Mouse (Mus musculus): Measurements from ENCODE around the gene Agtrap. TPM values are rescaled to one million over a fixed set of nuclear protein-coding genes. Genes with fewer than 3 reads are reported as not detected.

Gene Agtrap
- polyA plus RNA-seq, 1 experiment from 2014 or later, result 14.2 TPM

DNA sequence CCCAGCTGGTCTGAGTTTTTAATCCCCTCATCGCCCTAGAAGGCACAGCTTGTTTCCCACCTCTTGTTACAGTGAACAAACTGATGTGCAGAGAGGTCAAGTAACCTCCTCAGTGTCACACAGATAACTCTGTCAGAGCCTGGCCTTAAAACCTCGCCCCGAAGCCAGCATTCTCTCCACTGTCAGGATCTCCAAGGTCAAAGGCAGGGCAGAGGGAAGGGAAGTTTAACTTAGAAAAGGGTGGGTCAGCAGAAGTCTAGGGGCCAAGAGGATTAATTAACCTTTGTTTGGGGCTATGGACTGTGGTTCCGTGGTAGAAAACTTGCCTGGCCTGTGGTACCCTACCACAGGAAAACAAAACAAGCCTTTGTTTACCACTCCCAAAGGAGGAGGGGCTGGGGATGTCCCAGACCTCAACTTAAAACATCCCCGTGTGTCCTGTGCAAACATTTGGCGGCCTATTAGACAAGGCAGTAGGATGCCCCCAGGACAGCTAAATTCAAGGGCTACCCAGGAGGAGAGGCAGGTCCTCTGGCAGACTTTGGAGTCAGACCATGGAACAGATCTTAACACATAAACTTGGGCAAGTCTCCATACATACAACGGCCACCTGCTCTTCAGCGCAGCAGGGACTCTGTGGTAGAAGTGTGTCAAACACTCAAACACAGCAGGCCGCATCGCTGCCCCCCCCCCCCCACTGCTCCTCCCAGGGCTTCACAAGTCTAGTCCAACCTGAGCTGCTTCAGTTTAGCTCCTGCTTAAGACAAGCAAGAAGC, 2.5 kb downstream of the Agtrap start:
- H3K4me2 ChIP-seq (replicated peaks), result no peak overlapping the region
- H3K4me3 ChIP-seq (replicated peaks), result no peak overlapping the region
- ATAC-seq (ENCODE audit: insufficient number of reproducible peaks, low FRiP score, low TSS enrichment, low read depth), result no peak
- H3K9ac ChIP-seq, result no peak overlapping the region
- no peaks in the 10 kb centered on the region for H3K9me3 ChIP-seq (replicated peaks)
- peaks cover 47% of the 10 kb centered on the region for H3K4me1 ChIP-seq
- peaks cover 15% of the 10 kb centered on the region for H3K36me3 ChIP-seq
- no peaks in the 10 kb centered on the region for H3K27me3 ChIP-seq
- H3K27ac ChIP-seq (replicated peaks), result no peak overlapping the region
- WGBS, result 40% methylated on average over 10 of the region's 10 CpGs

DNA sequence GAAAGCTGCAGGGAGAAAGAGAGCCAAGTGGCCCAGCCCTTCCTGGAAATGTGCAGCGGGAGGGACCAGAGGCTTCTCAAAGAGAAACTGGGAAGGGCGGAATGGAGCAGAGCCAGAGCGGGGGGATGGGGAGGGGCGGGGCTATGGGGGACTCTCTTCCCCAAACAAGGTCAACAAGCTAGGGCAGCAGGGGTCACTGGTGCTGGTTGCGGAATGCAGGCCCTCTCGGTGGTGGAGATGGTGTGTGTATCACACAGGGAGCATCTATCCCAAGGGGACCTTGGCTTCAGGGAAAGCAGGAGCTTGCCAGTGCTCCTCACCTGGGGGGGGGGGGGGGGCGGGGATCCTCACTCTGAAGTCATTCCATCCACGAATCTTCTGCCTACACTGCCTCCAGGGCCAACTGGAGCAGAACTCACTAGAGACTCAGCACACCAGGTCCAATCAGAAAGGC, 3.5 kb downstream of the Agtrap start:
- peaks cover 22% of the 10 kb centered on the region for H3K36me3 ChIP-seq
- H3K4me3 ChIP-seq (replicated peaks), result no peak overlapping the region
- no peaks in the 10 kb centered on the region for H3K27me3 ChIP-seq
- 16% methylated on average over 8 of the region's 8 CpGs for WGBS
- H3K27ac ChIP-seq (replicated peaks), result no peak overlapping the region
- H3K4me1 ChIP-seq, result peaks cover 47% of the 10 kb centered on the region
- no peak overlapping the region for H3K4me2 ChIP-seq (replicated peaks)
- H3K9me3 ChIP-seq (replicated peaks), result no peaks in the 10 kb centered on the region
- no peak for ATAC-seq (ENCODE audit: insufficient number of reproducible peaks, low FRiP score, low TSS enrichment, low read depth)
- no peak overlapping the region for H3K9ac ChIP-seq

DNA sequence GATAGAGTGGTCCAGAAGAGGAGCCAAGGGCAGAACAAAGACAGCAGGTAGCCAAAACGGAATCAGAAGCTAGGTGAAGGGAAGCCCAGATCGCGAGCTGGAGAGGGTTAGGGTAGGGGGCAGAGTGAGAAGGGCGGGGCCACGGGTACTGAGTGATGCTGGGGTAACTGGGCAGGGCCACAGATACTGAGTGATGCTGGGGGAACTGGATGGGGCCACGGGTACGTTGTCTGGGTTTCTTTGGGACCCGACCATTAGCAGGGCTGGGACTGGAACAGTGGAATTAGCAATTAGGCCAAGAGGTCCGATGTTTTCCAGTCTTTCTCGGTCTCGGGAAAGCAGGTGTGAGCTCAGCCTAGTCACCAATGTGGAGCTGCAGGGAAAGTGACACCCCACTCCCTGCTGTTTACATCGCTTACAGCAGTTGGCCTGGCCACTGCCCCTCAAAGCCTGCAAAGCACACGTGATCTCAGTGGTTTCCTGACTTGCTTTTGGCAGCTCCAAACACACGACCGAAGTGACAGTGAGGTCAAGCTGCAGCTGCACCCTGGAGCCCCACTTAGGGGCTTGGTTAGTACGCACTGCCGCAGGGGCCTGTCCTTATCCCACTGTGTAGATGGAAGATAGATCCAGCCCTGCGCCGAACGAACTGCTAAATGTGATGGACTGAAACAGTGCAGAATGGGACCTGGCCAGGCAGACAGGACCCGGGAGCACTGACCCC, 4.5 kb downstream of the Agtrap start:
- no peak overlapping the region for H3K4me3 ChIP-seq (replicated peaks)
- no peaks in the 10 kb centered on the region for H3K27me3 ChIP-seq
- peaks cover 22% of the 10 kb centered on the region for H3K36me3 ChIP-seq
- peaks cover 46% of the 10 kb centered on the region for H3K4me1 ChIP-seq
- ATAC-seq (ENCODE audit: insufficient number of reproducible peaks, low FRiP score, low TSS enrichment, low read depth), result no peak
- no peaks in the 10 kb centered on the region for H3K9me3 ChIP-seq (replicated peaks)
- no peak overlapping the region; the same call in 1 of the 2 replicates for H3K27ac ChIP-seq (replicated peaks)
- H3K4me2 ChIP-seq (replicated peaks), result no peak overlapping the region
- H3K9ac ChIP-seq, result no peak overlapping the region
- WGBS, result 58% methylated on average over 21 of the region's 21 CpGs

DNA sequence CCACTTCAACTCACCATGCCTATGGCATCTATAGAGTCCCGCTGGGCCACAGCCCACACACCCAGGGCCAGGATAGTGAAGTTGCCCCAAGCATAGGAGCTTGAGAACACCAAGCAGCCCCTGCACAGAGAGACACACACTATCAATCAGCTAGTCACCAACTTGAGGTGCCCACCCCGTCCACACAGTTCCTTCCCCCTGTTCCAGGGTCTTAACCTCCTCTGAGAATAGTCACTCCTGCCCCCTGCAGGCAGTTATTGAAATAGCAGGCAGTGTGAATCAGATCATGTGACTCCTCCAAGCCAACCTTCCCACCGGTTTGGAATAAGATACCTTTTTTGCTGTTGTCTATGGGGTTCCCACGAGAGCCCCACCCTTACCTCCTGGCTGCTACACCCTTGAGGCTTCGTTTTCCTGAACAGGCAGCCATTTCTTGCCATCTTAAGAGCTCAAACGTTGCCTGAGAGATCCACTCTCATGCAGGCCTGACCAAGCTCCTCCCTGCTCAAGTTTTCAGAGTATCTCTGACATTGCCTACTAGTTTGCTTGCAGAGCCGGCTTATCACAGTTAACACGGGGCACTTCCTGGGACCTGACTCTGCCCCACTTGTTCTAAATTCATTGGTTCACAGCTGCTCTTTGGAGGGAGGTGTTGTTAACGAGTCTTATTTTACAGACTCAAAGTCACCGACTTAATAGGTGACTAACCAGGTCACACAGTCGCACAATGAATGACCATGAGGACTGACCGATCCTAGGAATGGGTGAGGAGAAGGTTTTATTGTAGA, 5.4 kb downstream of the Agtrap start:
- Histone ChIP-seq H3K4me3 (replicated peaks) (no peak overlapping the region), H3K4me1 (peaks cover 39% of the 10 kb centered on the region), H3K27ac (replicated peaks) (no peak overlapping the region), H3K4me2 (replicated peaks) (no peak overlapping the region), H3K9me3 (replicated peaks) (no peaks in the 10 kb centered on the region), H3K36me3 (peaks cover 22% of the 10 kb centered on the region), H3K27me3 (no peaks in the 10 kb centered on the region), H3K9ac (no peak overlapping the region)
- ATAC-seq (ENCODE audit: insufficient number of reproducible peaks, low FRiP score, low TSS enrichment, low read depth), result no peak; the same call in 1 of the 2 replicates
- WGBS, result 52% methylated on average over 12 of the region's 12 CpGs

DNA sequence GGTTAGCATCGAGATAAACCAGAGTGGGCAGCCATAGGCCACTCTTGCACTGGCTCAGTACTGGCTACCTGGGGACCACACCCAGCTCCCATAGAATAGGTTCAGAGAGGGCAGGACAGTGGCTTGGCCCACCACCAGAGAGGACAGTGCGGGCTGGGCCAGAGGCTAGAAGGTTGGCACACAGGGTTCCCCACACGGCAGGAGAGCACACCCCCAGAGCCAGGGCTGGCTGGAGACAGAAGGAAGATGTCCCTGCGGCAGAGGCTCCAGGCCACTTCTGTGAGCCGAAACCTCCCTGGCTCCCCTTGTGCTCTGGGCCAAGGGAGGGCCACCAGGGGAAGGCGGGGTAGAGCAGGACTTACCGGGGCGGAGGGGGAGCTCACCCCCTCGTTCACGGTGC, 6.6 kb downstream of the Agtrap start:
- H3K27ac ChIP-seq (replicated peaks), result no peak overlapping the region
- H3K4me2 ChIP-seq (replicated peaks), result no peak overlapping the region
- peaks cover 22% of the 10 kb centered on the region for H3K36me3 ChIP-seq
- H3K27me3 ChIP-seq, result no peaks in the 10 kb centered on the region
- WGBS, result 88% methylated on average over 10 of the region's 10 CpGs
- H3K9me3 ChIP-seq (replicated peaks), result no peaks in the 10 kb centered on the region
- H3K4me3 ChIP-seq (replicated peaks), result no peak overlapping the region
- H3K4me1 ChIP-seq, result peaks cover 27% of the 10 kb centered on the region
- no peak overlapping the region for H3K9ac ChIP-seq
- no peak for ATAC-seq (ENCODE audit: insufficient number of reproducible peaks, low FRiP score, low TSS enrichment, low read depth)

DNA sequence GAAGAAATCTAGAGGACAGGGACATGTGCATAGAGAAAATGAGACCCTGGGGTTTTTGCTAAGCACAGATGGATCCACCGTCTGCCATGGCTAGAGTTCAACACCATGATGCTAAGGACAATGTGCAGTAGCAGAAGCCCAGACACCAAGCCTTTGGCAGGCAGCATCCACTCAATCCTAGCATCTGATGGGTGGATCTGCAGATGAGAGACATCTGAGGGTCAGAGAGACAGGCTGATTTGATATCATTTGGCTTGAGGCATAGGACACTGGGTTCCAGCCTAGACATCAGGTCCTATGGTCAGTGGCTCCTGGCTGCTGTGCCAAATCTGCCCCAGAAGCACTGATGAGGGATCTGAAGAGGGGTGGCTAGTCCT, 7.2 kb downstream of the Agtrap start:
- Histone ChIP-seq H3K36me3 (peaks cover 22% of the 10 kb centered on the region), H3K4me2 (replicated peaks) (no peak overlapping the region), H3K27me3 (no peaks in the 10 kb centered on the region), H3K9me3 (replicated peaks) (no peaks in the 10 kb centered on the region), H3K4me3 (replicated peaks) (no peak overlapping the region), H3K4me1 (peaks cover 23% of the 10 kb centered on the region), H3K27ac (replicated peaks) (no peak overlapping the region), H3K9ac (no peak overlapping the region)
- ATAC-seq (ENCODE audit: insufficient number of reproducible peaks, low FRiP score, low TSS enrichment, low read depth), result no peak
- 75% methylated on average over 1 of the region's 1 CpGs for whole genome bisulfite sequencing

- Histone ChIP-seq H3K4me3 (replicated peaks) (no peak overlapping the region), H3K27me3 (no peaks in the 10 kb centered on the region), H3K36me3 (peaks cover 22% of the 10 kb centered on the region), H3K9ac (no peak overlapping the region), H3K27ac (replicated peaks) (no peak overlapping the region), H3K9me3 (replicated peaks) (no peaks in the 10 kb centered on the region), H3K4me2 (replicated peaks) (no peak overlapping the region), H3K4me1 (peaks cover 21% of the 10 kb centered on the region)
- no peak for ATAC-seq (ENCODE audit: insufficient number of reproducible peaks, low FRiP score, low TSS enrichment, low read depth)
- WGBS, result 86% methylated on average over 8 of the region's 8 CpGs
Observed at GRCm38 (mm10) chr4:148079944-148080596, 7.8 kb downstream of the Agtrap start.

- no peak for ATAC-seq (ENCODE audit: insufficient number of reproducible peaks, low FRiP score, low TSS enrichment, low read depth)
Observed at GRCm38 (mm10) chr4:148079212-148079611, 8.6 kb downstream of the Agtrap start.

DNA sequence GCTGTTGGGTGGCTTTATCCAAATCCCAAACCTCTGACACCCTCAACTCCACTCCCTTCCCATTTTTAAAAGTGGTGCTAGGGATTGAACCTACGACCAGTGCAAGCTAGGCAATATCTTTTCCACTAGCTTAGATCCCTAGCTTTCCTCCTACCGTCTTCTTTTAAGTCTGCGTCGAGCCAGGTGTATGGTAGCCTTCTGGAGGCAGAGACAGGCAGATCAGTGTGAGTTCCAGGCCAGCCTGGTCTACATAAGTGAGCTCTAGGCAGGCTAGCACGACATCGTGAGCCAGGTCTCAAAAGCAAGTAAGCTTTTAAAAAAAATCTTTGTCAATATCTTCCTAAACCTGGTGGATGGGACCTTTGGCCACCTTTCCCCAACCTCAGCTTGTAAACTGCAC, 11.9 kb downstream of the Agtrap start:
- no peak for ATAC-seq (ENCODE audit: insufficient number of reproducible peaks, low FRiP score, low TSS enrichment, low read depth)
- Histone ChIP-seq H3K9ac (no peak overlapping the region), H3K4me2 (replicated peaks) (no peak overlapping the region), H3K27ac (replicated peaks) (no peak overlapping the region), H3K9me3 (replicated peaks) (no peaks in the 10 kb centered on the region), H3K27me3 (no peaks in the 10 kb centered on the region), H3K36me3 (peaks cover 13% of the 10 kb centered on the region), H3K4me1 (peaks cover 6% of the 10 kb centered on the region; the same call in 1 of the 2 replicates), H3K4me3 (replicated peaks) (no peak overlapping the region)
- WGBS, result 84% methylated on average over 6 of the region's 6 CpGs

More at GRCm38 (mm10) chr4:148079212-148079611, 8.6 kb downstream of the Agtrap start:
- no peak overlapping the region for H3K27ac ChIP-seq (replicated peaks)
- H3K9ac ChIP-seq, result no peak overlapping the region
- H3K9me3 ChIP-seq (replicated peaks), result no peaks in the 10 kb centered on the region
- peaks cover 22% of the 10 kb centered on the region for H3K36me3 ChIP-seq
- 63% methylated on average over 6 of the region's 6 CpGs for WGBS
- no peak overlapping the region for H3K4me3 ChIP-seq (replicated peaks)
- H3K4me2 ChIP-seq (replicated peaks), result no peak overlapping the region
- peaks cover 16% of the 10 kb centered on the region for H3K4me1 ChIP-seq
- no peaks in the 10 kb centered on the region for H3K27me3 ChIP-seq

DNA sequence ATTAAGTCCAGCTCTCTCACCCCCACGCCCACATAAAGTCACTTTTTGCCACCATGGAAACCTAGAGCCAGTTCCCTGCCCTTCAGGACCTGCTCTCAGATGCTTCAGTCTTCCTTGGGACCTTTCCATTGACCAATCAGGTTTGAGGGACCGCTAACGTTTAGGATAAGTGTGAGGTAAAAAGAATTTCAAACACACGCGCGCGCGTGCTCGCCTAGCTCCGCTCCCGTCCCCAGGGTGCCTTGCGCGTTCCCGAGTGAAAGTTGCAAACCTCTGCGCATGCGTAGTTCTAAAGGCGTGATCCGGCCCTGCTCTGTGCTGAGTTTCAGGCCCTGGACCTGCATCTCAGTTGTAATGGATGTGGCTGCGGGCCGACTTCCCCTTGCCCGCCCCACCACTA, 12.6 kb downstream of the Agtrap start:
- no peak overlapping the region for H3K27ac ChIP-seq (replicated peaks)
- peak overlapping the region; percentile 38 for H3K4me3 ChIP-seq (replicated peaks)
- H3K9ac ChIP-seq, result no peak overlapping the region
- 32% methylated on average over 21 of the region's 21 CpGs for WGBS
- no peak for ATAC-seq (ENCODE audit: insufficient number of reproducible peaks, low FRiP score, low TSS enrichment, low read depth)
- H3K9me3 ChIP-seq (replicated peaks), result no peaks in the 10 kb centered on the region
- peaks cover 6% of the 10 kb centered on the region; the same call in 1 of the 2 replicates for H3K4me1 ChIP-seq
- H3K4me2 ChIP-seq (replicated peaks), result peak overlapping the region; percentile 51
- peaks cover 6% of the 10 kb centered on the region; the same call in 1 of the 2 replicates for H3K36me3 ChIP-seq
- no peaks in the 10 kb centered on the region for H3K27me3 ChIP-seq
